Mouse (Mus musculus) spleen, adult 2 months (tissue): ENCODE measurements at regions not wholly inside any gene's neighbourhood (a gene's known extent, or its start where the extent isn't known, plus 50 kb on each side); places are given as distances from the start of the nearest gene placed in this dataset.

Source experiments
- CTCF ChIP-seq: fragments of 200-500 bp; IDR thresholded peaks from 2 replicates; pipeline ENCODE4 v1.5.1; 2011; ENCODE audit warnings: mild to moderate bottlenecking, inconsistent platforms; ENCODE audit not compliant: insufficient read depth, insufficient read length, insufficient replicate concordance; ENCODE audit errors: extremely low read depth
- POLR2A ChIP-seq: fragments of 200-500 bp; IDR thresholded peaks from 2 replicates; pipeline ENCODE4 v1.6.1; 2011; ENCODE audit warnings: low read depth, low read length, inconsistent platforms

GRCm38 (mm10) chr3:149379249-149379865 lies 389.0 kb upstream of the Adgrl2 start:
- TF ChIP-seq CTCF (no peak), POLR2A (no peak)
